Mouse (Mus musculus) forebrain, embryonic 15.5 days (tissue): ENCODE data around the gene Madcam1. TPM values are rescaled to one million over a fixed set of nuclear protein-coding genes. Genes with fewer than 3 reads are reported as not detected.
A peak's percentile ranks its signal among the peaks of the same experiment; 100 is the strongest.

Experiments used
- ATAC-seq: fragments of 200-750 bp; cut with Nextera tagmentation; replicated peaks from 2 replicates; pipeline ENCODE4 v1.8.0; 2017; ENCODE audit warnings: mild to moderate bottlenecking, moderate TSS enrichment, moderate library complexity
- H3K27ac ChIP-seq: fragments of 300-500 bp; sonication (generic); replicated peaks from 2 replicates; pipeline ENCODE4 v1.5.1; 2015; ENCODE audit warnings: mild to moderate bottlenecking, inconsistent platforms
- H3K27me3 ChIP-seq: fragments of 300-500 bp; sonication (generic); 2 replicates; pipeline ENCODE4 v1.6.1; 2015; ENCODE audit warnings: inconsistent platforms
- H3K36me3 ChIP-seq: fragments of 300-500 bp; sonication (generic); 2 replicates; pipeline ENCODE4 v1.6.1; 2015; ENCODE audit warnings: mild to moderate bottlenecking, inconsistent platforms
- H3K4me1 ChIP-seq: fragments of 300-500 bp; sonication (generic); 2 replicates; pipeline ENCODE4 v1.6.1; 2015; ENCODE audit warnings: inconsistent platforms
- H3K4me2 ChIP-seq: fragments of 300-500 bp; sonication (generic); replicated peaks from 2 replicates; pipeline ENCODE4 v1.6.1; 2015; ENCODE audit warnings: mild to moderate bottlenecking, inconsistent platforms
- H3K4me3 ChIP-seq: fragments of 300-500 bp; sonication (generic); 2 replicates; pipeline ENCODE4 v1.5.1; 2015; ENCODE audit warnings: mild to moderate bottlenecking, inconsistent platforms
- H3K9ac ChIP-seq: fragments of 300-500 bp; sonication (generic); replicated peaks from 2 replicates; pipeline ENCODE4 v1.6.1; 2015; ENCODE audit warnings: mild to moderate bottlenecking, inconsistent platforms
- H3K9me3 ChIP-seq: fragments of 300-500 bp; sonication (generic); 2 replicates; pipeline ENCODE4 v1.6.1; 2016; ENCODE audit warnings: inconsistent platforms
- WGBS: fragments of 180-500 bp; shearing (Covaris S2); methylation state at CpG from one replicate; pipeline ENCODE4 v1.1.7; 2015; ENCODE audit warnings: mixed read lengths; 5-methylcytosine and 5-hydroxymethylcytosine counted together
- polyA plus RNA-seq: library from polyadenylated mRNA; unstranded; fragments of >200 nt; fragmentation: Nextera tagmentation; extraction: Ambion mirVana; gene quantifications from 2 replicates; pipeline ENCODE4 v1.2.1, GENCODE M21; 2015

The Madcam1 gene
- polyA plus RNA-seq, 1 experiment from 2014 or later, result 0.95 TPM

- Histone ChIP-seq H3K9ac (no peak overlapping the region; the same call in 1 of the 2 replicates), H3K9me3 (no peaks in the 10 kb centered on the region), H3K27me3 (no peaks in the 10 kb centered on the region), H3K36me3 (peaks cover 48% of the 10 kb centered on the region), H3K4me2 (peak overlapping the region; percentile 96), H3K27ac (no peak overlapping the region), H3K4me3 (peak overlapping the region; percentile 87), H3K4me1 (peaks cover 25% of the 10 kb centered on the region)
- ATAC-seq, result no peak
- WGBS, result 92% methylated on average over 6 of the region's 6 CpGs
Observed at GRCm38 (mm10) chr10:79683726-79684640, 19.6 kb downstream of the Madcam1 start.

- no peak for ATAC-seq
- no peak overlapping the region for H3K9ac ChIP-seq
- H3K27ac ChIP-seq, result no peak overlapping the region
- H3K4me3 ChIP-seq, result no peak overlapping the region
- 94% methylated on average over 25 of the region's 25 CpGs for WGBS
- peaks cover 57% of the 10 kb centered on the region for H3K36me3 ChIP-seq
- H3K27me3 ChIP-seq, result no peaks in the 10 kb centered on the region
- peaks cover 25% of the 10 kb centered on the region for H3K4me1 ChIP-seq
- no peak overlapping the region for H3K4me2 ChIP-seq
- H3K9me3 ChIP-seq, result no peaks in the 10 kb centered on the region
Observed at GRCm38 (mm10) chr10:79684770-79685600, 20.6 kb downstream of the Madcam1 start.

- Histone ChIP-seq H3K27ac (no peak overlapping the region), H3K4me1 (peaks cover 20% of the 10 kb centered on the region), H3K9ac (no peak overlapping the region), H3K4me3 (no peak overlapping the region), H3K36me3 (peaks cover 57% of the 10 kb centered on the region), H3K9me3 (no peaks in the 10 kb centered on the region), H3K4me2 (no peak overlapping the region), H3K27me3 (no peaks in the 10 kb centered on the region)
- ATAC-seq, result no peak
- WGBS, result 83% methylated on average over 2 of the region's 2 CpGs
Observed at GRCm38 (mm10) chr10:79686219-79686618, 21.9 kb downstream of the Madcam1 start.

GRCm38 (mm10) chr10:79686691-79687090 lies 22.3 kb downstream of the Madcam1 start:
- no peak for ATAC-seq

GRCm38 (mm10) chr10:79687513-79687912 lies 23.2 kb downstream of the Madcam1 start:
- Histone ChIP-seq H3K27ac (no peak overlapping the region), H3K4me3 (no peak overlapping the region), H3K4me1 (peaks cover 18% of the 10 kb centered on the region), H3K9me3 (no peaks in the 10 kb centered on the region), H3K9ac (no peak overlapping the region), H3K27me3 (no peaks in the 10 kb centered on the region), H3K4me2 (no peak overlapping the region), H3K36me3 (peaks cover 57% of the 10 kb centered on the region)
- ATAC-seq, result no peak
- 97% methylated on average over 6 of the region's 6 CpGs for WGBS

More at GRCm38 (mm10) chr10:79686691-79687090, 22.3 kb downstream of the Madcam1 start:
- Histone ChIP-seq H3K4me3 (no peak overlapping the region), H3K4me2 (no peak overlapping the region), H3K36me3 (peaks cover 57% of the 10 kb centered on the region), H3K27ac (no peak overlapping the region), H3K9me3 (no peaks in the 10 kb centered on the region), H3K4me1 (peaks cover 18% of the 10 kb centered on the region), H3K9ac (no peak overlapping the region), H3K27me3 (no peaks in the 10 kb centered on the region)
- 95% methylated on average over 1 of the region's 1 CpGs for WGBS

- Histone ChIP-seq H3K27me3 (no peaks in the 10 kb centered on the region), H3K9me3 (no peaks in the 10 kb centered on the region), H3K4me3 (no peak within 1 kb of the TSS), H3K36me3 (peaks cover 57% of the 10 kb centered on the region), H3K9ac (no peak within 1 kb of the TSS), H3K4me2 (no peak within 1 kb of the TSS), H3K4me1 (peaks cover 6% of the 10 kb centered on the region), H3K27ac (no peak within 1 kb of the TSS)
- WGBS, result 77% methylated on average over 4 of the region's 4 CpGs
- no peak for ATAC-seq
Observed at GRCm38 (mm10) chr10:79688720-79689119, 24.4 kb downstream of the Madcam1 start, which contains the start of gene Gzmm. Gene Gzmm, plus strand, starts transcription at chr10:79689020.

GRCm38 (mm10) chr10:79689178-79689577 lies 24.8 kb downstream of the Madcam1 start:
- Histone ChIP-seq H3K9ac (no peak overlapping the region), H3K27me3 (no peaks in the 10 kb centered on the region), H3K4me3 (no peak overlapping the region), H3K9me3 (no peaks in the 10 kb centered on the region), H3K36me3 (peaks cover 56% of the 10 kb centered on the region), H3K4me2 (no peak overlapping the region), H3K4me1 (peaks cover under 1% of the 10 kb centered on the region), H3K27ac (no peak overlapping the region)
- no peak for ATAC-seq
- 91% methylated on average over 3 of the region's 3 CpGs for WGBS

GRCm38 (mm10) chr10:79691986-79692548 lies 27.7 kb downstream of the Madcam1 start:
- H3K27ac ChIP-seq, result no peak overlapping the region
- ATAC-seq, result no peak
- H3K4me3 ChIP-seq, result no peak overlapping the region
- H3K27me3 ChIP-seq, result no peaks in the 10 kb centered on the region
- H3K4me1 ChIP-seq, result peaks cover 12% of the 10 kb centered on the region
- H3K4me2 ChIP-seq, result no peak overlapping the region
- WGBS, result 95% methylated on average over 2 of the region's 2 CpGs
- peaks cover 27% of the 10 kb centered on the region for H3K36me3 ChIP-seq
- no peak overlapping the region for H3K9ac ChIP-seq
- no peaks in the 10 kb centered on the region for H3K9me3 ChIP-seq

- no peak for ATAC-seq
- no peak overlapping the region for H3K9ac ChIP-seq
Observed at GRCm38 (mm10) chr10:79693580-79694378, 29.4 kb downstream of the Madcam1 start.

GRCm38 (mm10) chr10:79694379-79694655 lies 30.0 kb downstream of the Madcam1 start:
- ATAC-seq, result no peak
- 85% methylated on average over 6 of the region's 6 CpGs for WGBS
- no peaks in the 10 kb centered on the region for H3K9me3 ChIP-seq

More at GRCm38 (mm10) chr10:79693580-79694378, 29.4 kb downstream of the Madcam1 start:
- H3K36me3 ChIP-seq, result peaks cover 11% of the 10 kb centered on the region
- no peak overlapping the region for H3K27ac ChIP-seq
- no peak overlapping the region for H3K4me3 ChIP-seq
- WGBS, result 77% methylated on average over 12 of the region's 12 CpGs
- peaks cover 12% of the 10 kb centered on the region for H3K4me1 ChIP-seq
- no peaks in the 10 kb centered on the region for H3K9me3 ChIP-seq
- H3K4me2 ChIP-seq, result no peak overlapping the region
- no peaks in the 10 kb centered on the region for H3K27me3 ChIP-seq

More at GRCm38 (mm10) chr10:79694379-79694655, 30.0 kb downstream of the Madcam1 start:
- no peaks in the 10 kb centered on the region for H3K27me3 ChIP-seq
- H3K4me1 ChIP-seq, result peaks cover 12% of the 10 kb centered on the region
- H3K4me3 ChIP-seq, result no peak overlapping the region
- no peak overlapping the region for H3K9ac ChIP-seq
- no peak overlapping the region for H3K4me2 ChIP-seq
- H3K27ac ChIP-seq, result no peak overlapping the region
- peaks cover 6% of the 10 kb centered on the region; the same call in 1 of the 2 replicates for H3K36me3 ChIP-seq
